Mouse (Mus musculus) bone marrow, adult 2 months (tissue): ENCODE results near the gene Rpgrip1. TPM values are rescaled to one million over a fixed set of nuclear protein-coding genes. Genes with fewer than 3 reads are reported as not detected.

Source experiments
- H3K27ac ChIP-seq: fragments of 200-500 bp; 2 replicates; pipeline ENCODE4 v1.5.1; 2012; ENCODE audit warnings: low read depth, mild to moderate bottlenecking, control low read depth, inconsistent platforms, low read length; ENCODE audit not compliant: control insufficient read depth, poor library complexity, insufficient read depth
- H3K4me1 ChIP-seq: fragments of 200-500 bp; 2 replicates; pipeline ENCODE4 v1.6.1; 2011; ENCODE audit warnings: low read length; ENCODE audit not compliant: control insufficient read depth, insufficient read depth
- H3K4me3 ChIP-seq: fragments of 200-500 bp; replicated peaks from 2 replicates; pipeline ENCODE3; 2011; ENCODE audit warnings: mild to moderate bottlenecking, low read depth, low read length, control low read depth; ENCODE audit not compliant: control insufficient read depth
- CTCF ChIP-seq: fragments of 200-500 bp; IDR thresholded peaks from 2 replicates; pipeline ENCODE4 v1.5.1; 2011; ENCODE audit warnings: low read length, control low read depth; ENCODE audit not compliant: control insufficient read depth, insufficient read depth
- POLR2A ChIP-seq: fragments of 200-500 bp; IDR thresholded peaks from 2 replicates; pipeline ENCODE4 v1.6.1; 2011; ENCODE audit warnings: low read depth, mild to moderate bottlenecking, control low read depth, low read length, borderline replicate concordance; ENCODE audit not compliant: control insufficient read depth
- WGBS: fragments of 180-500 bp; shearing (Covaris S2); methylation state at CpG from one replicate; pipeline ENCODE4 v1.1.7; 2018; 5-methylcytosine and 5-hydroxymethylcytosine counted together
- polyA plus RNA-seq: library from polyadenylated mRNA; stranded (reverse); fragments of >200 nt; gene quantifications from 2 replicates; pipeline ENCODE4 v1.2.4, GENCODE M21; 2011; ENCODE audit warnings: low replicate concordance; ENCODE audit not compliant: missing spikeins, insufficient read depth, insufficient read length

Rpgrip1 gene
- polyA plus RNA-seq, 1 experiment, result 668 TPM

- no peaks in the 10 kb centered on the region; the same call in 1 of the 2 replicates for H3K4me1 ChIP-seq
- TF ChIP-seq CTCF (no peak), POLR2A (no peak)
- 42% methylated on average over 2 of the region's 2 CpGs for WGBS
- H3K4me3 ChIP-seq, result no peak overlapping the region
- no peak overlapping the region for H3K27ac ChIP-seq
Measured at GRCm38 (mm10) chr14:52166571-52166970, 56.1 kb downstream of the Rpgrip1 start.

GRCm38 (mm10) chr14:52188788-52189187 is 78.3 kb downstream of the Rpgrip1 start:
- H3K27ac ChIP-seq, result no peak overlapping the region
- H3K4me1 ChIP-seq, result no peaks in the 10 kb centered on the region
- no peak overlapping the region for H3K4me3 ChIP-seq
- WGBS, result 66% methylated on average over 1 of the region's 1 CpGs
- no peak for TF ChIP-seq CTCF
- TF ChIP-seq POLR2A, result no peak

GRCm38 (mm10) chr14:52189519-52189918 is 79.0 kb downstream of the Rpgrip1 start:
- WGBS, result 66% methylated on average over 2 of the region's 2 CpGs
- no peak for TF ChIP-seq CTCF
- TF ChIP-seq POLR2A, result no peak
- Histone ChIP-seq H3K27ac (no peak overlapping the region), H3K4me3 (no peak overlapping the region), H3K4me1 (no peaks in the 10 kb centered on the region; the same call in 1 of the 2 replicates)

GRCm38 (mm10) chr14:52190740-52191359 is 80.3 kb downstream of the Rpgrip1 start:
- Histone ChIP-seq H3K4me3 (no peak overlapping the region), H3K4me1 (no peaks in the 10 kb centered on the region; the same call in 1 of the 2 replicates), H3K27ac (no peak overlapping the region)
- TF ChIP-seq POLR2A (no peak), CTCF (peak; percentile 90)

- no peak overlapping the region for H3K27ac ChIP-seq
Measured at GRCm38 (mm10) chr14:52195691-52196090, 85.2 kb downstream of the Rpgrip1 start.

GRCm38 (mm10) chr14:52196230-52197155 is 86.0 kb downstream of the Rpgrip1 start:
- TF ChIP-seq CTCF (no peak), POLR2A (no peak)
- Histone ChIP-seq H3K4me1 (no peaks in the 10 kb centered on the region; the same call in 1 of the 2 replicates), H3K4me3 (peak overlapping the region; percentile 77), H3K27ac (peak overlapping the region; percentile 98)
- under 1% methylated on average over 59 of the region's 59 CpGs for WGBS

More at GRCm38 (mm10) chr14:52195691-52196090, 85.2 kb downstream of the Rpgrip1 start:
- Histone ChIP-seq H3K4me1 (no peaks in the 10 kb centered on the region; the same call in 1 of the 2 replicates), H3K4me3 (no peak overlapping the region)
- WGBS, result 14% methylated on average over 3 of the region's 3 CpGs
- TF ChIP-seq CTCF, result peak; percentile 48
- TF ChIP-seq POLR2A, result no peak

- TF ChIP-seq POLR2A (peak; percentile 68; the same call in 1 of the 2 replicates), CTCF (no peak)
- Histone ChIP-seq H3K4me3 (peak within 1 kb of the TSS; percentile 77), H3K4me1 (no peaks in the 10 kb centered on the region; the same call in 1 of the 2 replicates), H3K27ac (peak within 1 kb of the TSS; percentile 98)
- WGBS, result under 1% methylated on average over 59 of the region's 59 CpGs
Measured at GRCm38 (mm10) chr14:52197156-52197878, 86.8 kb downstream of the Rpgrip1 start, which contains the start of gene Supt16. Gene Supt16 (minus strand): TSS chr14:52197416.
